Mouse (Mus musculus) naive thymus-derived CD4-positive, alpha-beta T cell, adult 2 months (primary cell): ENCODE results near the gene Lingo3.
"Not testable (repeated sequence)": the region's sequence is repeated elsewhere in the genome, so short reads cannot be mapped to it uniquely, and the experiment has no call there.

ENCODE experiments used
- DNase-seq: peaks from one replicate; pipeline ENCODE4 v3.0.0-alpha.2; 2011; ENCODE audit warnings: low read depth

Gene Lingo3

DNA sequence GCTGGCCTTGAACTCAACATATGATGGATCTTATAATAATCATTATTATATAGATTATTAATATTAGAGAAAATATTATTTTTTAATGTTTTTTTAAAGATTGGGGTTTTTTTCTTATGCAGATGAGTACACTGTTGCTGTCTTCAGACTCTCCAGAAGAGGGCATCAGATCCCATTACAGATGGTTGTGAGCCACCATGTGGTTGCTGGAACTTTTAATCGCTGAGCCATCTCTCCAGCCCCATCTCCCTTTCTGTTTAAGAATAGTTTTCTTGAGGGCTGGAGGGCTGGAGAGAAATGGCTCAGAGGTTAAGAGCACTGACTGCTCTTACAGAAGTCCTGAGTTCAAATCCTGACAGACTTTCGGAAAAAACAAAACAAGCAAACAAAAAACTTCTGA is 21.8 kb downstream of the Lingo3 start:
- DNase-seq: peak; percentile 66

- DNase-seq: no peak
Observed at GRCm38 (mm10) chr10:80819406-80819805, 24.4 kb downstream of the Lingo3 start.

- no peak for DNase-seq
Observed at GRCm38 (mm10) chr10:80818599-80819281, 25.1 kb downstream of the Lingo3 start.

- DNase-seq: not testable (repeated sequence)
Observed at GRCm38 (mm10) chr10:80817955-80818354, 25.9 kb downstream of the Lingo3 start.

DNA sequence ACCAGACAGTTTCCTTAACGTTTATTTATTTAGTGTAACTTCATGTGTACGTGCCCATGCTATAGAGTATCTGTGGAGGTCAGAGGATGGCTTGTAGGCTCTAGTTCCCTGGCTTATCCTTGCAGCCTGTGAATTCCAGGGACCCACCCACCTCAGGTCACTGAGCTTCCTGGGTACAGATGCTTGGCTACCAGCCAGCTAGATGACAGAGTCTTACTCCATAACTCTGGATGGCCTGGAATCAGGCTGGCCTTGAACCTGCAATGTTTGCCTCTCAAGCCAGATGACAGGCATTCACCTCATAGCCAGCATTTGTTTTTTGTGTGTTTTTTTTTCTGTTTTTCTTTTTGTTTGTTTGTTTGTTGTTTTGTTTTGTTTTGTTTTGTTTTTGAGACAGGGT is 26.7 kb downstream of the Lingo3 start:
- no peak for DNase-seq

DNA sequence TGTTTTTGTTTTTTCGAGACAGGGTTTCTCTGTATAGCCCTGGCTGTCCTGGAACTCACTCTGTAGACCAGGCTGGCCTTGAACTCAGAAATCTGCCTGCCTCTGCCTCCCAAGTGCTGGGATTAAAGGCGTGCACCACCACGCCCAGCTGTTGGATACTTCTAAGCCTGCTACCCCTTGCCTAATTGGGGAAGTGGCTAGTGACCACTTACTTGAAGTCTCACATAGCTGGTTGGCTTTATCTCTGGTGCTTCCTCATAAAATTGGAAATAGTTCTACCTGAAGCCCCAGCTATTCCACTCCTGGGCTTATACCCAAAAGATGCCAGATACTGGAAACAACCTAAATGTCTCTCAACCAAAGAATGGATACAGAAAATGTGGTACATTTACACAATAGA is 27.5 kb downstream of the Lingo3 start:
- DNase-seq: not testable (repeated sequence)

DNA sequence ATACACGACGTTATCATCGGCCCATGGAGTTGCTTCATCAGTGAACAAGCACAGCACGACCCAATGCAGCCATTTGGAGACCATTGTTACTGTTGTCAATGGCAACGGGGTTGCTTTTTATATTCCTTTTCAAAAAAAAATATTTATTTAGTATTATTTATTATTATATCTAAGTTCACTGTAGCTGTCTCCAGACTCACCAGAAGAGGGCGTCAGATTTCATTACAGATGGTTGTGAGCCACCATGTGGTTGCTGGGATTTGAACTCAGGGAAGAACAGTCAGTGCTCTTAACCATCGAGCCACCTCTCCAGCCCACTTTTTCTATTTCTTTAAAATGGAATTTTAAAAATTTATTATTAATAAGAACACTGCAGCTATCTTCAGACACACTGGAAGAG is 29.0 kb downstream of the Lingo3 start:
- no peak for DNase-seq

DNA sequence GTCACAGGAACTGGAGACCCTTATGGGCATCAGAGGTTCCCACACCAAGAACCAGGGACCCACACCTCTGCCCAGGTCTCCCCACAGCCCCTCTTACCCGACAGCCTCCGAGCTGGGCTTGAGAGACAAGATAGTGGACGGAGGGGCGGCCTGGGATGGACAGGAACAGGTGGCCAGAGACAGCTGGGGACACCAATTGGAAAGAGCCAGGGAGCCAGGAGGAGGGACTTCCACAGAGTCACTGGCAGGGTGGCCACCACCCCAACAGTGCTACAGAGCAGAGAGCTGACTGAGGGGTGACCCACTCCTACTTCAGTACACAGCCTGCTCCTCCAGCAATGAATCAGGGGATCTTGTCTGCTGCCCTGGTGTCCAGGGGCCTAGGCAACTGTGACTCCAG is 30.5 kb downstream of the Lingo3 start, which contains the start of gene Jsrp1:
Gene Jsrp1, minus strand, starts transcription at position 133 of the 400 bp plus-strand sequence.
- no peak for DNase-seq

GRCm38 (mm10) chr10:80812391-80813041 is 31.3 kb downstream of the Lingo3 start:
- no peak for DNase-seq

GRCm38 (mm10) chr10:80810084-80810483 is 33.8 kb downstream of the Lingo3 start:
- DNase-seq: no peak

DNA sequence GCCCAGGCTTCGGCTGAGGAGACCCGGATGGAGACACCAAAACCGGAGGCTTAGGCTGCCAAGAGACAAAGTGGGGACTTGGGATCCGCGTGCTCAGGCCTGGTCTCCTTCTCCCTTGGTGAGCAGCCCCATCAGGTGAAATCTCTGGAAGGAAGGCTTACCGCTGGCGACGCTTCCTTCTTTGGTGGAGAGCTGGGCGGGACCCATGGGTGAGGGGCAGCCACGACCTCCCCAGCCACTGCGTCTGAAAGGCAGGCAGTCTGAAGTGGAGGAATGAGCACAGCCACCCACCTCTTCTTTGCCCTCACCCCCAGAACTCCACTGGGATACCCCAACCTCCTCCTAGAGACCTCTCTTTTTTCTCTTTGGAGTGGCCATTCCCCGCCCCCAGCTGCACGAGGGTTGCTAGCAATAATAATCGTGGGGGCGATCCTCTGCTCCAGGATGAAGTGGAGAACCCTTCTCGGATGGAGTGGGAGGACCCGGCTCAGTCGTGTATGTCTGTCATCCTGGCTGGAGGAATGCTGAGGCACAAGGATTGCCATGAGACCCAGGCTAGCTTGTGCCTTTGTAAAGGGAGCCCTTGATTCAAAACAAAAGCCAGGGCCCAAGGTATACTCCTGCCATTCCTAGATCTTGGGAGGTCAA is 34.7 kb downstream of the Lingo3 start:
- no peak for DNase-seq

DNA sequence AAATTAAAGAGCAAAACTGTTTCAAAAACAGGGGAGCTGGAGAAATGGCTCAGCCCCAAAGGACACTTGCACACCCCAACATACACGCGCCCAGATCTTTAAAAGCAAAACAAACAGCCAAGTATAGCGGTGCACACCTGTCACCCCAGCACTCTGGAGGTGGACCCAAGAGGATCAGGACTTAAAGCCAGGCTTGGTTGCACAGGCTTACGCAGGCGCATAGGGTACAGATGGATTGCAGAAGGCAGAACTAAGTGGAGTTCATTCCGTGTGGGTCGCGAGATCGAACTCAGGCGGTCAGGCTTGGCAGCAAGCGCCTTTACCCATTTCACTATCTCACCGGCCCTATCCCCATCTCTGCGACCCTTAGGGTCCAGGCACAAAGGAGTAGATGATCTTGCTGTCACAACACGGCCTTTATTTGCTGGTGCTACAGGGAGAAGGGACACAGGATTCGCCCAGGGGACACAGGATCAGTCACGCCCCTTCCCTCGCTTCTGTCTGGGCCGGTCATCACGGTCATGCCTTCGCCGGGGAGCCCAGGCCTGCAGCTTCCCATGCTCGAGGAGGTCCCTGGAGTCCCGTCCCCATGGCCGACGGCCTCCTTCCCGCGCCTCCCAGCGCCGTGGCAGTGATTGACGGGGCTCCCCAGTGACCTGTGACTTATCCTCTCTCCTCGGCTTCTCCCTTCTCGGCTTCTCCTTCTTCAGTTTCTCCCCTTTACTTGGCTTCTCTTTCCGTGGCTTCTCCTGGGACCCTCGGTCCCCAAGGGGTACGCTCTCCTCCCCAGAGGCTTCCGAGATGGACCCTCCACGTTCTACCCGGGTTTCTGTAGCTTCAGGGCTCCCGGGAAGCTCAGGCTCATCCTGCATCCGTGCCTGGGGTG is 35.5 kb downstream of the Lingo3 start:
- no peak for DNase-seq

DNA sequence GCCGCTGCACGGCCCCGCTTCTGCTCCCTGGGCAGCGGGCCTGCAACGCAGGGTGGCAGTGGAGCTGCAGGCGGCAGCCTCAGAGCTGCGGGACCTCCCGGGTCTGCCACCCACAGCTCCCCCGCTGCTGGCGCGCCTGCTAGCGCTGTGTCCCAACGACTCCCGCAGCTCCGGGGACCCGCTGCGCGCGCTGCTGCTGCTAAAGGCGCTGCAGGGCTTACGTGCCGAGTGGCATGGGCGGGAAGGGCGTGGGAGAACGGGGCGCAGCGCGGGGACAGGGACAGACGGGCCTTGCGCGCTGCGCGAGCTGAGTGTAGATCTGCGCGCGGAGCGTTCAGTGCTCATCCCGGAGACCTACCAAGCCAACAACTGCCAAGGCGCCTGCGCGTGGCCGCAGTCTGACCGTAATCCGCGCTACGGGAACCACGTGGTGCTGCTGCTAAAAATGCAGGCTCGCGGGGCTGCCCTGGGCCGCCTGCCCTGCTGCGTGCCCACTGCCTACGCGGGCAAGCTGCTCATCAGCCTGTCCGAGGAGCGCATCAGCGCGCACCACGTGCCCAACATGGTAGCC is 36.7 kb downstream of the Lingo3 start:
- peak; percentile 65 for DNase-seq

DNA sequence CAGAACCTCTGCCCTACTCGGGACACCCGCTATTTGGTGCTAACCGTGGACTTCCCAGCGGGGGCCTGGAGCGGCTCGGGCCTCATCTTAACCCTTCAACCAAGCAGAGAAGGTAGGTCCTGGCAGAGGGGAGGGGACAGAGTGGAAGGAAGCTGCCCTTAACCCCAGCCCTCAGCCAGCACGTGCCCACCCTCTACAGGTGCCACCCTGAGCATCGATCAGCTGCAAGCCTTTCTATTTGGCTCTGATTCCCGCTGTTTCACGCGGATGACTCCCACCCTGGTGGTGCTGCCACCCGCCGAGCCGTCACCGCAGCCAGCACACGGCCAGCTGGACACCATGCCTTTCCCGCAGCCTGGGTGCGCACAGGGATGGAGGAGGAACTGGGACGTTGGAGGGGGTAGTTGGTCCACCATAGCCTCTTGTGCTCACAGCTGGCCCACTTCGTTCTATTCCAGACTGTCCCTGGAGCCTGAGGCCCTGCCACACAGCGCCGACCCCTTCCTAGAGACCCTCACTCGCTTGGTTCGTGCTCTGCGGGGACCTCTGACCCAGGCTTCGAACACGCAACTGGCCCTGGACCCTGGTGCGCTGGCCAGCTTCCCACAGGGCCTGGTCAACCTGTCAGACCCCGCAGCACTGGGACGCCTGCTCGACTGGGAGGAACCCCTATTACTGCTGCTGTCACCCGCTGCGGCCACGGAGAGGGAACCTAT is 37.3 kb downstream of the Lingo3 start:
- no peak for DNase-seq

DNA sequence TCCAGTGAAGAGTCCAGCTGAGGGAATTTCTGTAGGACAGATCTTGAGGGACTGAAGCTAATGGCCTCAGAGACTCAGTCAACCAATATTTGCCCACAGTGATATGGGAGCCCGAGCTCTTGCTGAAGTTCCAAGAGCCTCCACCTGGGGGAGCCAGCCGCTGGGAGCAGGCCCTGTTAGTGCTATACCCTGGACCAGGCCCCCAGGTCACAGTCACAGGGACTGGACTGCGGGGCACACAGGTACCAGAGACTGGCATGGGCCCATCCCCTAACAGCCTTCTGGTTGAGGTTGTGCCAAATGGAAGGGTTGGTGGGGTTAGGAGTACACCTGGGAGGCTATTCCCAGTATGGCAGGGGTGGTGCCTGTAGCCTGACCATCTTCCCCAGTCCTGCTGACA is 37.9 kb downstream of the Lingo3 start:
- peak; percentile 78 for DNase-seq

GRCm38 (mm10) chr10:80805322-80805721 is 38.5 kb downstream of the Lingo3 start:
- DNase-seq: no peak

- DNase-seq: no peak
Observed at GRCm38 (mm10) chr10:80804916-80805315, 38.9 kb downstream of the Lingo3 start, which contains the start of gene Amh. Gene Amh (plus strand): TSS chr10:80805243.

DNA sequence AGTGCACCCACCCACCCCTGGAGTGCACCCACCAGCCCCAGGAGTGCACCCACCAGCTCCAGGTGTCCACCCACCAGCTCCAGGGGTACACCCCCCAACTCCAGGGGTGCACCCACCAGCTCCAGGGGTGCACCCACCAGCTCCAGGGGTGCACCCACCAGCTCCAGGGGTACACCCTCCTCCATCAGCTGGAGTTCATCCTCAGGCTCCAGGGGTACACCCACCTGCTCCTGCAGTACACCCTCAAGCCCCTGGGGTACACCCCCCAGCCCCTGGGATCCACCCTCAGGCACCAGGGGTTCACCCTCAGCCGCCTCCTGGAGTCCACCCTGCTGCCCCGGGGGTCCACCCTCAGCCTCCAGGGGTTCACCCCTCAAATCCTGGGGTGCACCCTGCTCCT is 39.5 kb downstream of the Lingo3 start:
- no peak for DNase-seq

GRCm38 (mm10) chr10:80802996-80803395 is 40.8 kb downstream of the Lingo3 start:
- DNase-seq: no peak

DNA sequence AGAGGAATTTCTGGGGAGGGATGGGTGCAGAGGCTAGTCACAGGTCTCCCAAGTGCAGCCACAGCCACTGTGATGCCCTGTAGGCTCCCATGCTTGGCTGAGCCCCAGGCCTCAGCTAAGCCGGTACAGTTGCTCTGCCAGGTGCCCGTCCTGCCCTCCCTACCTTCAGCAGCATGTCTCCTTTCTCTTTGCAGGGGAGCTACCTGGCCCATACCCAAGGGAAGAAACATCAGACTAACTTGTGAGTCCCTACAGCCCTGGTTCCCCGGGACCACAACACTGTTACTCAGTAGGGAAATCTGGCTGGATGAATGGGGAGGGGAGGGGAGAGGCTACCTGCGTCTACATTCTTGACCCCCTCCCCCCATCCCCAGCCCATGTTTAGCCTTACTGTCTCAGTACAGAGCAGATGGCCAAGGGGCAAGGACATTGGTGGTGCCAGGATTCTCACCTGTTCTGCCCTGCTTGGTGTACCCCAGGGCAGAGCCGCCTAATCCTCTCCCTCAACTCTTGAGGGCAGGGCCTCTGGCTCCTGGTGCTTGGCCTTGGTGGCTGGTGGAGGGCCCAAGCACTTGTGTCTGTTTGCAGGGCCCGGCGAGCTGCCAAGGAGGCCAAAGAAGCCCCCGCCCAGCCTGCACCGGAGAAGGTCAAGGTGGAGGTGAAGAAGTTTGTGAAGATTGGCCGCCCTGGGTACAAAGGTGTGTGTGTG is 41.5 kb downstream of the Lingo3 start:
- DNase-seq: no peak
